Mouse (Mus musculus) heart, postnatal 4 days (tissue): ENCODE results near the gene Ldlrad1. TPM values are rescaled to one million over a fixed set of nuclear protein-coding genes. Genes with fewer than 3 reads are reported as not detected.

Source experiments
- DNase-seq: peaks from one replicate; pipeline ENCODE4 v3.0.0; 2021
- total RNA-seq, 2 experiments: library from RNA; stranded (reverse); gene quantifications; 2 replicates each; pipeline ENCODE4 v1.2.3; 2021

The Ldlrad1 gene
- total RNA-seq, 2 experiments from 2014 or later = not detected

DNA sequence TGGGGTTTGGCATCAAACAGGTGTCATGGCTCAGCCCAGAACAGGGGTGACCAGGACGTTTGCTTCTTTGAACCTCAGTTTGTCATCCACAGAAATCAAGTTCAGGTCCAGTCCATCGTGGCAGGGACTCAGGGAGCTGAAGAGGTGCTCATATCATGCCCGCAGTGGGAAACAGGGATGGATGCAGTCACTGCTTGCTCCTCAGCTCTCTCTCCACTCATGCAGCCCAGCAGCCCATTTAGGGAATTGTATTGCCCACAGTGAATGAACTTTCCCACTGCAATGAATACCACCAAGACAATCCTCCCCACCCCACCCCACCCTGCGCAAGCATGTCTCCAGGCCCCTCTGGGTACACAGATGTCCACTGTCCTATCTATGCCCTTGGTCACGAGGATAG is 3.0 kb downstream of the Ldlrad1 start:
- DNase-seq = no peak

DNA sequence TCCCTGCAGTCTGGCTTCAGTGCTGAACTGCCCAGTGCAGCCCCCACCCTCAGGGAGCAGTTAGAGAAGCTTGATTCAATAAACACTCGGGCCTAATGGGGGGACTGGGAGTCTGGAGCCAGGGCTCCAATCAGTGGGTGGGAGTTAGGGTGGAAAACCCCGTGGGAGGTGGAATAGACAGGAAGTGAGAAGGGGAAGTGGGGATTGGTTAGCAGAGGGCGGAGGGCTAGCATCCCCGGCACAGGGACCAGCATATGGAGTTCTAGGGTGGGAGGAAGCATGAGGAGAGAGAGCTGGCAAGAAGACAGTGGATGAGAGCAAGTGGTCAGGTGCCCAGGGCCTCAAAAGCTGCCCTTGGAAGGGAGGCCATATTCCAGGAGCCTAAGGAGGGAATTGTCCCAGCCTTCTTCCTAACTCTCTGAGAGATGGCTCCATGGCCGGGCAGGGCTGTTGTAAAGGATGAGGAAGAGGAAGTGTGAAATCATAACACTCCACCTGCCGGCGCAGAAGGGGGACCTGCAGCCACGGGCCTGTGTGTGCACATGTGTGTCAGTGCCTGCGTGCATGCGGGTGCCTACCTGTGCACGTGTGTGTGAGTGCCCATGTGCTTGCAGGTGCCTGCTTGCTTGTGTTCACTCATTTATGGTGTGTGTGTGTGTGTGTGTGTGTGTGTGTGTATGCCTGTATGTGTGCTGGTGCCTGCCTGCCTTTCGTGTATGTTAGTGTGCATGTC is 4.5 kb downstream of the Ldlrad1 start:
- no peak for DNase-seq

DNA sequence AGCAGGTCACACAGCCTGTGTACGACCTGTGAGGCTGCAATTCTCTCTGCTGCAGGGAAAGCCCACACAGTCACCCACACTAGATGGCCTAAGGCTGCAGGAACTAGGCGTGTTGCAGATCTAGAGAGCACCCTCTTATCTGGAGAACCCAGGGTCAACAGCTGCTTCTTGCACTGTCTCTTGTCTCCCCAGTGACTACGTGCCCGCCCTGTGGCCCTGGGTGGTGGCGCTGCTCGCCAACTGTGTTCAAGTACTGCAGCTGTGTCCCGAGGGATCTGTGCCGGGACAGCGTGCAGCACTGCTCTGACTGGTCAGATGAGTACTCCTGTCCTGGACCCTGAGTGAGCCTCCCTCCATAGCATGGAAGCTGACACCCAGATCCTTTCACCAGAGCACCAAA is 8.6 kb downstream of the Ldlrad1 start:
- no peak for DNase-seq

DNA sequence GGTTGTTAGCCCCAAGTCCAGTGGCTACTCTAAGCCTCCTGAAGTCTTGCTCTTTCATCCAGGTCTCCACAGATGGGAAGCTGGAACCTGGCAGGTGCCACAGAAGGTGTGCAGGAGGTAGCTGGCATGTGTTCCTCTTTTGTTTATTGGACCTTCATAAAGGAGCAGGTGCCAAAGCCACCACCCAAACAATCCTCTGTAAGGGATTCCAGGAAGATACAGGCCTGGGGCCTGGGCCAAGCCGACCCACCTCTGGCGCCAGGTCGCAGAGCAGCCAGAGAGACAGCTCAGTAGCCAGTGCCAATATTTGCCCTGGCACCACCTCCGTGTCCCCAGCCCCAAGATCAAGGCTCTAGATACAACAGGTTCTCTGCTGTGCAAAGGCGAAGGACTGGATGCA is 12.5 kb downstream of the Ldlrad1 start:
- no peak for DNase-seq

DNA sequence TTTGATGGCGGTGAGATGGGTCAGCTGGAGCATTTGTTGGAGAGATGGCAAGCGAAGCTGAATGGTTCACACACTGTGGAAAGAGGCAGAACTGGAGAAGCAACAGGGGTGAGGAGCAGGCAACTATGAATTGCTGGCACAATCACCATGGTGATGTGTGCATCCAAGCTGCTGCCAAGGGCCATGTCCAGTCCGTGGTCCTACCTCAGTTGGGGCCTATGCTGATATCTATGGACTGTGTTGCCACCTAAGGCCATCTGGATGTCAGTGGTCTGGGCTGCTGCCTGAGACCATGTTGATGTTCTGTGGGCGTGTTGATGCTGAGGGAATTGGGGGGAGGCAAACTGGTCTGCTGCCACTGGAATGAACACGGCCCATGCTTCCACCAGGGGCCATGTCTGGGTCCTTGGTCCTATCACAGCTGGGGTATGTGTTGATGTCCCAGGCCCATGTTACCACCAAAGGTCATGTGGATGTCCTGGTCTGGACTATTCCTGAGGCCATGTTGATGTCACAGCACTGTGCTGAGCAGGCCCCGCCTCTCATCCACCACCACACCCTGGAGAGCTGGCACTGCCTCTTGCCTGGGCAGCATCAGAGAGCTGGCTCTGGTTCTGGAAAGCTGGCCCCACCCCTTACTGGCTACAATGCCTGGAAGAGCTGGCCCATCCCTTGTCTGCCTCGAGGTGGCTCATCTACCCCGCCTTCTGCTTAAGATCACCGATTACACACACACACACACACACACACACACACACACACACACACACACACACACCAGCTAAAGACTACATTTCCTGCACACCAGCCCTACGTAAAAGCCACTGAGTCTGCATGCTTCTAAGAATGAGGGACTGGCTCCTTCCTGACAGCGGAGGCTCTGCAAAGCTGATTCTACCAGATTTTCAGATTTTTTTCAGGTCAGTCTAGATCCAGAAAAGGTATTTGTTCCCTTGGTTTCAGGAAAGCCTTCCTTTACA is 14.5 kb downstream of the Ldlrad1 start:
- DNase-seq = peak; percentile 73

DNA sequence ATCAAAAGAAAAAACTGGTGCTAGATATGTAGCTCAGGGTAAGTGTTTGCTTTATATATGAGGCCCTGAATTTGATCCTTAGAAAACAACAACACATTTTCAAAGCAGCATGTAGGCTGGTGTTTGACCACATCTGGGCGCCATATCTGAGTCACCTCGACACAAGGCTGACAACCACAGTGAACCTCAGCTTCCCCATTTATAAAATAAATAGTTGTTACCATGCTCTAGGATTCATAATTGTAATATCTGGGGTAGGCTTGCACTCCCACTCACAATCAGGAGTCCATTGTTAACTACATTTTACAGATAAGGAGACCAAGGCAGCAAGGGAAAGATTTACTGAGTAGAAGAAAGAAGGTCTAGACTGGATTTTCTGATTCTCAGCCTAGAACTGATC is 17.3 kb downstream of the Ldlrad1 start:
- no peak for DNase-seq

DNA sequence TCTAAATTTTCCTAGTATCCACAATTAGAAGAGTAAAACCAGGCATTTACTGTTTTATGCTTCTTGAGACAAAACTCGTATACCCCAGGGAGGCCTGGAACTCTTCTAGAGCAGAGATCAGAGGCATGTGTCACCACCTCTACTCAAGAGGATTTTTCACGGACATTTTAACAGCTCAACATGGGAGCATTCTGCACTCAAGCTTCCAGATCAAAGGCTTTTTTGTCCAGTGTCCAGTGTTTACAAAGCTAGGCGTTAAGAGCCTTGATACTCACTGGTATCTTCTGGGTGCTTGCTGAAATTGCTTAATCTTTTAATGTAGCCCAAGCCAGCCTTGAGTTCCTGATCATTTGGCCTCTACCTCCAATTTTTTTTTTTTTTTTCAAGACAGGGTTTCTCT is 23.2 kb downstream of the Ldlrad1 start:
- DNase-seq = no peak

DNA sequence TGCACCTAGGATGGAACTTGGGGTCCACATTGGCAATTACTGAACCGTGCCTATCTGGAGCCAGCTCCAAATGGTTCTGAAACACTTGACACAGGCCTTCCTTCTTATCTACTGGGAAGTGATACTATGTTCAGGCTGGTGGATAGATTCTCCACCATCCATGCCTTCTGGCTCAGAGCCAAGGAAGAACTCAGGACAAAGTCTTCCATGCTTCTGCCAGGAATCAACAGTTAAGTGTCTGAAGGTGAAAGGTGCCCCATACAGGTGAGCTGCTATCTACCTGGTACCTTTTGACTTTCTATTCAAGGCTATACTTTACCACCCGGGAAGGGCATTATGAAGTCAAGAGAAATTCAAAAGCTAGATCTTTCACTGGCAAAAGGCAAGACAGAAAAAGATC is 29.3 kb downstream of the Ldlrad1 start:
- DNase-seq = no peak

DNA sequence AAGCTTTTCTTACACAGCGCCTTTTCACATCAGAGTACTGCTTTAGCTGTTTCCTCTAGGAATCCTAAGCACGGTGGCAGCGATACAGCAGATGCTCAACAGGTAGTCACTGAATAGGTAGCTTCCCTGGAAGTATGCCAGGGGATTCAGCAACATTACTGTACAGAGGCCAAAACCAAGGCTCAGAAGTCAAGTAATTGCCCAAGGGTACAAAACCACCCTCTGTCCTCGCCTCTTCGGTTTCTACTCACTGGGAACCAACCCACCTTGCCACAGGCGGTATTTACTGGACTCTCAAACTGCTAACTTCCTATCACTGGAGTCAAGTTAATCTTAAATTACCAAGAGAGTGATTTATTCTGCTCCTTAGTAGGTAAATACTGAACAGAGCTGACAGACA is 31.2 kb downstream of the Ldlrad1 start:
- no peak for DNase-seq

DNA sequence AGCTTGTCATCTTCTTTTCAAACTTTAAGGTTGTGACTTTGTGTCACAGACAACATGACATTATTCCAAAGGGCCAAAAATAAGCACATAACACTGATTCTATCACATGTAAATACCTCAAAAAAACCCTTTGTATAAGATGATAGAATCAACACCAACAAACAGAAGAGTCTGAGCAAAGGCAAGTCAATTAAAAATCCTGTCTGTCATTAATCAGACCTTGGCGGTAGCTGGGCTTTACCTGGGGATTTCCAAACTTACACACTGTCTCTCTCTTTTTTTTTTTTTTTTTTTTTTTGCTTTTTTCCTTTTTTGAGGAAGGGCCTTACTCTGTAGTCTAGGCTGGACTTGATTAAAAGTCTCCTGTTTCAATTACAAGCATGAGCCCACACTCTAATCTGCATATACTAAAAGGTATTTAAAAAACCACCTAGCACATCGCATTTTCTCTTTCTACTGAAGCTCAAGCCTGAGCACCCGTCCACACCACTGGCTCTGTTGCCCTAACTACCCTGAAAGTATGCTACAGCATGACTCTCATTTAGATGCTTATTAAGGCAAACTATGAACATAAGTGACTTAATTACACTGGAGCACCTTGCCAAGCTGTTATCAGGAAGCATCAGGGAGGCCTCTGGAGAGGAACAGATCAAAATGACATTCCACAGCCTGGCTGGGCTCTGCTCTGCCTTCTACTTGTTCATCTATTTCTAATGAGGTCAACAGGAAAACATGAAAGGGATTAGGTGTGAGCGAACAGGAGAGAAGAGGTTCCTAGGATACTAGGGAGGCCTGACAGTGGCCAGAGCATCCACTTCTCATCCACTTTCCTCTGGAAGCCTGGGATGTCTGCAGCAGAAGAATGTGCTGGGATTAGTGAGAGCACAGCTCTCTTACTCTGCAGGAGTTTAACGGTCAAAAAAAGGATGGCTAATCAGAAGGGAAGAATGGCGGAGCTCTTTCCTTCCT is 34.7 kb downstream of the Ldlrad1 start:
- no peak for DNase-seq

DNA sequence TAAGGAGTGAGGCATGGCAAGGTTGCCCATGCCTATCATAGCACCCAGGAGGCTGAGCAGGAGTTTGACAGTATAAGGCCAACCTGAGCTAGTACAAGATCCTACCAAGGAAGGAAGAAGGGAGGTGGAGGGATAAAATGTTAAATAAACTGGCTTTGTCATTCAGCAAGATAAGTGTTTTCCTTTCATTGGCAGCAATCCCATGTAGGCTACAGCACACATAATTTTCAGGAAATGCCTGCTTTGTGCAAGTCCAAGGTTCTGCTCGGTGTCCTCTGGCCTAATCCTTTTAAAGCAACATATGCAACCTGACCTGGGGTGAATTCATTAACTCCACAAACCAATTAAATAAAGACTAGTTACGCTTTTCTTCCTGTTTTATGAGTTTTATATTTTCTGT is 36.4 kb downstream of the Ldlrad1 start:
- no peak for DNase-seq

DNA sequence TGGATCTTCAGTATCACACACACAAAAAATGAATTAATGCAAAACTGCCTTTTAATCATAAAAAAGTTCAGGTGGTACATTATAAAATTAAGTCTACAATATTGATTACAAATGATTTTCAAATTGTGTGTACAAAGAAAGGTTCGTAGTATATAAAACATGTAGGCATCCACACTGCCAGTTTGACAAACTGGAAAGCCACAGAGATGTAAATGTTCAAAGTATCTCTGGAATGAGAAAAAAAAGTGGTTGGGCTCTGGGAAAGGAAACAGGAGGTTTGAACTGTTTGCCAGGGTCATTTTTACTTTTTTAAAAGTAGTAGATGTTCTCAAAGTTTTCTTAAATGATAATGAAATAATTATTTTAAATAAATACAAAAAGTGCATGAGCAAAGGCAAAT is 37.1 kb downstream of the Ldlrad1 start:
- DNase-seq = no peak

DNA sequence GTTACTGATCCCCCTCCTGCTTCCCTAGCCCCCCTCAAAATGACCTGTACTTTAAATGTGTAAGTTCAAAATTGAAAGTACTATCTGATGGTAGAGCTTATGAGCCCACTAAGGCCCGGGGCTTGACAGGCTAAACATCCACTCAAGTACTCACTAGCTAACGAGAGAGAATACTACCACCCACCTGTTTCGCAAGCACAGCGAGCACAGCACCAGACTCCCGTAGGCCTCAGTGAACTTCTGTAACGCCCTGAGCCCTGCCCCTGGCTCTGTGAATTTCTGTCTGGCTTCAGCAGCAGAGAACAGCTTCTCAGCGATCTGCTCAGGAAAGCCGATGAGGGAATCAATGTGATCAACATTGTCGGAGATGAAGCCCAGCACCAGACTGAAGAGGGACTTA is 38.1 kb downstream of the Ldlrad1 start:
- DNase-seq = no peak

DNA sequence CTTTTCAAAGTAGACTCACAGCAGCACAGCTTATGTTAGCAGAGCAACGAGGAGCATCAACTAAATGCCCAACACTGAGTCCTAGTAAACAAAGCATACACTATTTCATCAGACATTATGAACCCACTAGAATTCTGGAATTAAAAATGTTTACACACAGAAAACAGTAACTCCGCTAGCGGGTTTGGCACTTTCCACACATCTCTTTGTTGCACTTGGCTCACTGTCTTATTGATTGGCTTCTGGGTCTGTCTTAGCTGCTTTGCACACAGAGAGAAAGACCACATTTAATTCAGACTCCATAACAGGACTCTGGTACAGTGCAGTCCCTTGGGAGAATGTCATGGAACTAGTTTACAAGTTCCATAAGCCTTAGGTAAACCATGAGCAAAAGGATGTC is 39.1 kb downstream of the Ldlrad1 start:
- DNase-seq = no peak

DNA sequence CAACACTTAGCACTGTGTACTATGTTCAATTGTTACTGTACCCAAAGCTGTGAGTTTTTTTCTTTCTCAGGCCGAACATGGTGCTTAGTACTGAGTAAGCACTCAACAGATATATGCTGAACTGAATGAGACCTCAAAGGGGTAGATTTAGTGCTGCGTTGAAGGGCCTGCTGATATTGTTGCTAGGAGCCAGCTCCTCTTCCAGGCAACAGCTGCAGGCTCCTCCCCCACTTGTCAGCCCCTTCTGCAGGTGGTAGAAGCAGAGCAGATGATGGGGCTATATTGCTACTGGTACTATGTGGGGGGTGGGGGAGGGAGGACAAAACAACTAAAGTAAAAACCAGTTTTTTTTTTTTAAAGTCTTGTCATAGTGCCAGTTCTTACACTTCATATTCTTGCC is 40.5 kb downstream of the Ldlrad1 start:
- no peak for DNase-seq

DNA sequence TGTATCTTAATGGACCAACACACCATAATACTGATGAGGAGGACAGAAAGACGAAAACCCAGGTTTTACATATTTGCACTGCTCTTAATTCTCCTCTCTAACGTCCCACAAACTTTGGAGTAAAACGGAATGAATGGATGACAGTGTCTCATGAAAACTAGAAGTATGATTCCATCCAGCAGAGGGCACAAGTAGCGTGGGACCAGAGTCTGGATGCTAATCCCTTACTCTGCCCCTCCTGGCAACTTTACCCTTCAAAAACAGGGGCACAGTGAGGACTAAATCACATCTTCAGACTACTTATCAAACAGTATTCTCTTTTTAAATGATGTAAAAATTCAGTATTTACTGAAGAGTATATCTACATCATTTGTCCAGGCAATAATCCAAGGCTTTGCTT is 41.5 kb downstream of the Ldlrad1 start:
- DNase-seq = peak; percentile 43

DNA sequence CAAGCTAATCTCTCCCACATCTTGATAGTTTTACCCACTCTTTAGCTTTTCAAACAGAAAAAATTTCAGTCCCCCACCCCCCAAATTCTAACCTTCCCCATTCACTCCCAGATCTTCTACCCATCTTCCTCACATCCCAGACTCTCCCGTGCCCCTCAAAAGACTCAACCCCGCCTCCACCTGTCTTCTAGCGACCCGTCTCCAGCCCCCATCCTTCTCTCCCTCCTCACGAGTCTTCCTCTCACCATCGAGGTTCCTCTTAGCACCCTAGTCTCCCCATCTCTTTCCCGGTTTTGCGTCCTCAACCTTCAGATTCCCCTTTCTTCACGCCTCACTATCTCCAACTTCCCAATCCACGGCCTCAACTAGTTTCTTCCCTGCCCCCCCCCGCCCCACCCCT is 43.5 kb downstream of the Ldlrad1 start:
- no peak for DNase-seq

DNA sequence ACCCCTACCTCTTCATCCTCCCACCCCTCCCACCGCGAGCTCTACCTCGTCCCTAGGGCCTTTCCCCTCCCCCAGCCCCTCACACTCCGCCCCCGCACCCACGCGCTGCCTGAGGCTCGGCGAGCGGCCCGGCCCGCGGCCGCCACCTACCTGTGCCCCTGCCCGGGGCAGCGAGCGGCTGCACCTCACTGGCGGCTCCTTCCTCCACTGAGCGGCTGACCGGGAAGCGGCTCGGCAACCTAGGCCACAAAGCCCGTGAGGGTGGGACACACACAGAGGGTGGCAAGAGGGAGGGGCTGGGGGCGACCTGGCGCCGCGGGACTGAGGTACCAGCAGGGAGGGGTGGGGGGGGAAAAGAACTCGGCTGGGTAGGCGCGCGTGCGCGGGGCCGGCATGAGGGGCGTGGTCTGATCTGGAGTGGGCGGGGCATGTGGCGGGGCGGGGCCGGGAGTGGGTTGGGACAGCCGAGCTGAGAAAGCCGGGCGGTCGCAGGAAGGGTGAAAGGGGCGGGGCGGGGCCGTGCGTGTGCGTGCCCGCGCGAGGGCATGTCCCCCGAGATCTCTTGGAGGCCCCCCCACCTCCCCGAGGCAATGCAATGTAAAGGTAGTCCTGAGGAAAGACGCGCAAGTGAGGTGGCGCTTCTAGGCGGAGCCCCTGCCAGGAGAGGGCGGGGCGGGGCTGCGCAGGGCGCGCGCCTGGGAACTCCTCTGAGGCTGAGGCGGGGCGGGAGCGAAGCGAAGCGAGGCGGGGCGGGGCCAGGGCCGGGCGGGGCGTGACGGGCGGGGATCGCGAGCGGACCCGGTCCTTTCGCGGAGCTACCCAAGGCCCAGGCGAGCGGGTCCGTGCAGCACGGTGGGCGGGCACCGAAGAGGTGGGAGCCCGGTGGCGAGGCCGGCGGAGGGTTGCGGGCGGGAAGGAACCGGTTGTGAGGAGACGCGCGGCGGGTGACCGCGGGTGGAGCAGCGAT is 44.4 kb downstream of the Ldlrad1 start, which contains the start of the genes Lrrc42 and Hspb11:
Gene Lrrc42, minus strand, starts transcription at position 408 of the 967 bp plus-strand sequence.
Gene Hspb11, plus strand, starts transcription at position 469 of the 967 bp plus-strand sequence.
- peak; percentile 96 for DNase-seq

DNA sequence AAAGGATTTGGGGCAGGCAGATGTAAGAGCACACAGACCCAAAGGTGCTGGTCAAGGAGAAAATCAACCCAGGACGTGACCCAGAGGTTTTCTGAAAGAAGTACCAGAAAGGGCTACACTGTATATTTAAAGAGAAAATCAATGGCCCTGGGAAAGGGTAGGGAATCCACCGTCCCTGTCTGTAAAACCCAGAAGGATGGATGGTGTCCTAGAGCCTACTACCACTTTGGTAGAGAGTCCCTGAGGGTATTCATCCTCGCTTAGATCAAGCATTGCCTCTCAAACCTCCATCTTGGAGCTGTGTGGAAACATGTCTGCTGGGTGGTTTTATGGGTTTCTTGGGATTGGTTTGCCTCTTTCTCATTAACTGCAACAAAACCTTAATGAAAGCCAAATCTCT is 45.4 kb downstream of the Ldlrad1 start:
- DNase-seq = no peak

DNA sequence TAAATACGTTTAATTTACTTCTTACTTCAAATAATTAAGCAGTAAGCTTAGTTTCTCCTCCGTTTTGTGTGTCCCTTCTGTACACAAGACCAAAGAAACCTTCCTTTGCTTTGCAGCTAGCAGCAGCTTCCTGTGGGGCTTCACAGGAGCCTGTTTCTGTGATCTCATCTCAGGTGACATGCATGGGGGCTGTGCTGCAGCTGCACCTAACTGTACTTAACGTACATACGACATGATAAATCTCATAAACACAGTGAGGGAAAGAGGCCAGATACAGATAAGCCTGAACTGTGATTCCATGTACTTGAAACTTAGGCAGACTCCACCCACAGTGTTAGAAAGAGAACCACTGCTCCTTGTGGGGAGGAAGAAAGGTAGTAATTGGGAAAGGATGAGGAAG is 51.0 kb downstream of the Ldlrad1 start:
- DNase-seq = no peak
